Mouse (Mus musculus) MEL (cell line): Measurements from ENCODE around the gene Aoc1.

Experiments
- KAT2A ChIP-seq: conservative IDR thresholded peaks from 2 replicates; pipeline ENCODE4 v1.6.1; 2012; ENCODE audit warnings: low read depth, low read length, improper control_type of control experiment, inconsistent platforms
- POLR2A ChIP-seq, 2 experiments: IDR thresholded peaks; 2 replicates each; pipeline ENCODE4 v1.6.1; 2011 to 2012; ENCODE audit warnings: low read length in 2 of 2, mild to moderate bottlenecking in 2 of 2, control low read depth in 1 of 2, improper control_type of control experiment in 1 of 2, low read depth in 1 of 2, moderate library complexity in 1 of 2; ENCODE audit not compliant: control insufficient read depth in 1 of 2, insufficient read depth in 1 of 2, poor library complexity in 1 of 2
- SIN3A ChIP-seq: IDR thresholded peaks from 2 replicates; pipeline ENCODE4 v1.6.1; 2012; ENCODE audit warnings: low read length, improper control_type of control experiment, inconsistent platforms
- ZC3H11A ChIP-seq: IDR thresholded peaks from 2 replicates; pipeline ENCODE4 v1.6.1; 2012; ENCODE audit warnings: low read depth, mild to moderate bottlenecking, inconsistent platforms, low read length, improper control_type of control experiment

- TF ChIP-seq POLR2A (IDR thresholded peaks at IDR 0.05; ENCODE audit: control insufficient read depth in 1 of 2, insufficient read depth in 1 of 2, low read depth in 1 of 2, low read length in 2 of 2, poor library complexity in 1 of 2) (no peak), KAT2A (no peak), ZC3H11A (no peak), SIN3A (no peak)
These were observed 35.2 kb upstream of the Aoc1 start for GRCm38 (mm10) chr6:48837516-48837915.
